Mouse (Mus musculus) inflammation-experienced regulatory T-cells, adult 6 months (primary cell): ENCODE data around the gene Car5b. TPM values are rescaled to one million over a fixed set of nuclear protein-coding genes. Genes with fewer than 3 reads are reported as not detected.

Source experiments
- ATAC-seq: one replicate; pipeline ENCODE4 v1.8.0; 2017
- polyA plus RNA-seq, 3 experiments: library from polyadenylated mRNA; unstranded; fragments of 100-300 nt; shearing (Covaris generic); gene quantifications; one replicate each; pipeline ENCODE4 v1.2.1; 2017

The Car5b gene
- 10 to 100 TPM in 1 of 3 experiments, 1 to 10 TPM in 2; 3.0 to 15.3 (median 3.4) TPM for polyA plus RNA-seq

DNA sequence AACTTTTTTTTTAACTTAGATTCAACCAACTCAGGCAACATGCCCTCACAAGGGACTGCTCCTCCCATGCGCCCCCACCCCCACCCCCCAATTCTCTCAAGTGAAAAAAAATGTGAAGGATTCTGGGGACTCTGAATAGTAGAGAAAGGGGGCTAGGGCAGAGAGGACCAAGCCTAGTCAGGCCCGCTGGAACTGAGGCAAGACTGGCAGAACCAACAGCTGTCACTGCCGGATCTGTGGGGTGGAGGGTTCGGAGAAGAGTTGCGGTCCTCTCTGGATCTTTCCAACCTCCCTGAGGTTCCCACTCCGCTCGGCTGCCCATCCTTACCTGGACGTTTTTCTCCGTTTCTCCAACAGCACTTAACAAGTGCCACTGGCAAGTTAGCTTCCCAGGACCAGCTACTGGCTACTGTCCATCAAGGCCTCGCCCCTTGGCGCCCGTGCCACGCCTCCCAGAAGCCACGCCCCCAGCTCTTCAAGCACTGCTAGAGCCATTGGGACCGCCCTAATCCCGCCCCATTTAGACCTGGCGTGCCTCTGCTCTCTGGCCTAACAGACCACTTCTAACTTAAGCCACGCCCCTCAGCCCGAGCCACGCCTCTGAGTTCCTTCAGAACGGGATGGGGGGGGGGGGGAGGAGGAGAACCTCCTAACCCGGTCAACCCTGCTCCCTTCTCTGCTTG lies at the start of gene Car5b:
TSS of gene Car5b (minus strand) at position 391 of the 683 bp plus-strand sequence.
- ATAC-seq, result peak; percentile 87

DNA sequence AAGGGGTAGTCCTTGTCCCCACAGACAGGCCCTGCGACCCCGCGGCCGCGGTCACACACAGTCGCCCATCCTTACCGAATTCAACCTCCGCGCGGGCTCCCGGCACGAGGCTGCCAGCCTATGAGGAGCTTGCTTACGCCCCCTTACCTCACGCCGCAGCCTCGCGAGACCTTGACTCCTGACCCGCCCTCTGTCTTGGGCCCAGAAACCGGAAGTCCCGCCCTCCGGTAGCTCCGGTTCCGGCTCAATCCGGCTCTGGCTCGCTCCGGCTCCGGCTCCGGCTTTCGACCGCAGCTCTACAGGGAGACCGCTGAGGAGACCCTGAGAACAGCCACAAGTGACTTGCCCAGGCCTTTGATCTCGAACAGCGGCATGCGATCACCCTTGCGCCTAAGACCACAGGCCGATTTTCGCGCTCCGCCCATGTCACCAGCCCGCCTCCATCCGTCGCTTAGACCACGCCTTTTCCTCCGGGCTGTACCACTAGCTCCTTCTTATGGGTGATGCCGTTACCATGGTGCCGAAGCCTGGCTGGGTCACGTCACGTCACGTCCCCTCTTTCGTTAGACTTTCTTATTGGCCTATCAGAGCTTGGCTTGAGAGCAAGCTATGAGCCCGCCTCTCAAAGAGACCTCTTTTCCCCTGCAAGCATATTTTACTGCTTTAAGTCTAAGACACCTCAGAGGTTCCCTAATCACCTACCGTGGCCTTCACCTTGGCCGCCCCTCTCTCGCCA lies 48.4 kb upstream of the Car5b start, which contains the start of gene Siah1b:
TSS of gene Siah1b (minus strand) at position 454 of the 736 bp plus-strand sequence.
- peak; percentile 94 for ATAC-seq

DNA sequence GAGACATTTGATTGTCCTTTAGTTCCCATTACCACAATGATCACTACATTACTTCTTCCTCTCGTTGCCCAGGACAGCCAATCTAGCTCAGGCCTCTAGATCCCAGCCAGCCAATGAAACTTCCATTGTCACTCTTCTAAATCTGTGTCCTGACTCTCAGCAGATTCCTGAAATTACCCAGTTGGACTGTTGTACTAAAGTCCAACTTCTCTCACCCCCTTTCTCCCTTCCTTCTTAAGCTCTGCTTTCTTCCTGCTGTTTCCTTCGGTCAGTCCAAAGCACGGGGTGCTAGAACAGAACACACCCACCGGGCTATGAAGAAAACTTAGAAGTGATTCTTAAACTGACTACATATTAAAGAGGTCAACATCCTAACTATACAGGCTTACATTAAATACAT lies 41.2 kb upstream of the Car5b start:
- ATAC-seq, result no peak

DNA sequence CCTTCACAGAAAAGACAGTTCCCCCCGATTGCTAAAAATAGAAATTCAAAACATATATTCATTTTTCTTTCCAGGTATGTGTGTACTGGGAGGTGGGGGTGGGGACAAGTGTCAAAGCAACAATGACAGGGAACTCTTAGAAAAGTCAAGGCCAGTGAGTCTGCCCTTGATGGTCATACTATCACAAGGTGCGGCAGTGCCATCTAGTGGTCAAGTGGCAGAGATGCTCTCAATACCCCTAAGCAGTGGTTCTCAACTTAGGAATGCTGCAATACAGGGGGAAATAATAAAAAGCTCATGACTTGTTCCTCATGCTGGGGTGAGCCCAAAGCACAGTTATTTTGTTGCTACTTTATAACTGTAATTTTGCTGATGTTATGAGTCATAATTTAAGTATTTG lies 38.4 kb upstream of the Car5b start:
- peak; percentile 90 for ATAC-seq

DNA sequence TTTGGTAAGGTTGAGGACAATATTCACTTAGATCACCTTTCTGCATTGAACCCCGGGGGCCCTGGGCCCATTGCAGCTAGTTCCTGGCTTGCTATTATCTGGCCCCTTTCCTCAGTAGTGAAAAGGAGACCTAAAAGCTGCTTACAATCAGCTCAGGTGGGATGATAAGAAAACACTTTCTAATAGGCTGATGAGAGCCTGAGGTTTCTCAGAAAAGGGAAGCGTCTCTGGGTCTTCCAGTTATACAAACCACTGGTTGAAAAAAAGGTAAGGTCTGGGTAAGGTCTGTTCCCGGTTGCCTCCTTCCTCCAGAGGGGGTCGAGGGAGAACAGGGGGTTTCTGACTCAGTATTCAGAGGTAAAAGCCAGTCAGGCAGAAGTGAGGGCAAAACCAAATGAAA lies 31.3 kb upstream of the Car5b start:
- ATAC-seq, result no peak

DNA sequence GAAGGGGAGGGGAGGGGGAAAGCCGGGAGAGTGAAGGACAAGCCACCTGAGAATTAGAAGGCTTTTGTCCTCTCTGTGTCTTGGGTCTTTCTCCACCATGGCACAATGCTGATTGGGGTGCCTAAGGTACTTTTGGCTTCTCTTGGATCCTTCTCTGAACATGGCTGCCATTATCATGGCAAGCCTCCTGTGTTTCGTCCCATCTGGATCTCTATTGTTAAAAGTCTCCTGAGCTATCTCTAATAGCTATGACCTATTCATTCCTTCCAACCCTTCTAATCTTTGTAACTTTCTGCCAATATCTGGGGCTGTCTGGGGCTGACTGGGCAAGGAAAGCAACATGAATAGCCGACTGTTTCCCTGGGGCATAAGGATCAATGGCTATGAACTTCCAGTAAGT lies 30.7 kb upstream of the Car5b start:
- ATAC-seq, result no peak

DNA sequence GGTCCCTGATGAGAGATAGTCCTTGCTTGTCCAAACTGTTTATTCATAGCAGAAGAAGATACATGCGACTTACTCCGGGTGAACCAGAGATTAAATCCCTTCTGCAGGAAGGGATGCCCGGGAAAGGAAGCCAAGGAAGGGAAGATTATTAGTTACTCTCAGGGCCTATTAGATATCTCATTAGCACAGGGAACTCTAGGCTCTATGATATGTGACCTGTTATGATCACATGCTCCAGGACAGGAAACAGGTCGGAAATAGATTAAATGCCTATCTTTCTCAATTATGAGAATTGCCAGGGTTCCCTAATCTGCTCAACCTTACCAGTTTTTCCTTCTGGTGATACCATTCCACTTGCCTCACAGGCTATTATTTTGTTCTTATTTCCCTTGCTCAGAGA lies 27.9 kb upstream of the Car5b start:
- no peak for ATAC-seq

GRCm38 (mm10) chrX:164046736-164047135 lies 18.9 kb upstream of the Car5b start:
- ATAC-seq, result no peak

DNA sequence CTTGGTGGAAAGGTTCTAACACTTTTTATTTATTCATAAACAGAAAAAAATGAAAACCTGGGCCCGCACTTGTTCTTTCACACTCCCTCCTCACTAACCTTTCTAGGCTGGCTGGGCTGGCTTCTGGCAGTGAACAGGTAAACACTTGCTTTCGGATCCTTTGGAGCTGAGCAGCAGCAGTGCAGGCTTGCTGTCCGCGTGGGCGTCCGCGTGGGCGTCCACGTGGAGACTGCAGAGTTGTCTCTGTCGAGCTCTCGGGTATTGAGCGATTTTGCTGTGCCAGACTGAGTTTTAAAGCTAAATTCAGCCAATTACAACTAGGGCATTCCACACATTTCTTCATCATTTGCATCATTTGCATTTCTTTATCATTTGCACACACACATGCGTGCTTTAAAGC lies 14.3 kb upstream of the Car5b start:
- ATAC-seq, result no peak

GRCm38 (mm10) chrX:164038882-164039281 lies 11.1 kb upstream of the Car5b start:
- no peak for ATAC-seq

DNA sequence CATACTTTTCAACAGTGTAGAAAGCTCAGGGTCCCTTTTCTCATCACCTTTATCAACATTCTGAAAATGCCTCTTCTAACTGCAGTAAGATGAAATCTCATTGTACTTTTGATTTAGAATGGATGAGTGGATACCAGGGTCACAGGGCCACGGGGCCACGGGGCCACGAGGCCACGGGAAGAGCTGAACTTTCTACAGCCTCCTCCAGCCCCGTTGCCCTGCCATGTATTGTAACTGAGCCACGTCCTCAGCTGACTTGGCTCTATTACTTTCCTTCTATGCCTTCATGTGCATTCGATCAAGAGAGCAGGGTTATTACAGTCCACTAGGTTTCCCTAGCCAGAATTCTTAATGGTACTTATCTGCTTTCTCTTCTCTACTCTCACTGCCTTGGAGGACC lies 8.1 kb upstream of the Car5b start:
- no peak for ATAC-seq

- no peak for ATAC-seq
These were observed 7.6 kb upstream of the Car5b start for GRCm38 (mm10) chrX:164035401-164035800.

- ATAC-seq, result no peak
These were observed 4.7 kb upstream of the Car5b start for GRCm38 (mm10) chrX:164032526-164032925.

DNA sequence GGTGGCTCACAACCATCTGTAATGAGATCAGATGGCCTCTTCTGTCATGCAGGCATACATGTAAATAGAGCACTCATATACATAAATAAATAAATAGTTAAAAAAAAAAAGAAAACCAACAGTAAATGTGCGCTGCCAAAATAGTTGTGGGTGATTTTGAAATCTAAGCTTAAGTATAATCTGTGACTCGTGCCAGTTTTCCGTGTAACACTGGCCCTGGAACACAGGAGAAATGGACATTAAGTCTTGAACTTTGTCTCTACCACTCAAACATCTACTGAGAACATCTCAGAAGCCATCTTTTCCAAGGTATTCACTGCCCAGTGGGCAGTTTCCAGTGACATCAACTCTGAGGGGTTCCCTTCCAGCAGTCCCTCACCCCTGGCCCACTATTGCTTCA lies 12.2 kb downstream of the Car5b start:
- no peak for ATAC-seq

GRCm38 (mm10) chrX:164014956-164015355 lies 12.8 kb downstream of the Car5b start:
- no peak for ATAC-seq

- ATAC-seq, result peak; percentile 91
These were observed 14.5 kb downstream of the Car5b start for GRCm38 (mm10) chrX:164013318-164013717.

DNA sequence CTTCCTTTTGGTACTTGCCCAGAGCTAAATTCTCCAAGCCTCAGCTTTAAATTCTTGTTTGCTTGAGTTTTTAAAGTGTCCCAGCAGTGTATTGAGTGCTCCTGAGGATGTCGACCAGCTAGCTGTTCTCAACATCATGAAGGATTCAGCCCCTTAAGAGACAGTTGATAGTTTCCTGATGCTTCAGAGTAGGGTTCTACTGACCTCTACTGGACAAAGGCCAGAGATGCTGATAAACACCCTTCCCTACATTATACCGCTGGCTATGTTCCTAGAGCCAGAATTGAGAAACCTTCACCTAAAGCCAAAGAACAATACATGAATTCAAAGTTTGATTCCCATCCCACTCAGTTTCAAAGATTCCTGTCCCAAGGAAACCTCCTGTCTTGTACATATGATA lies 23.0 kb downstream of the Car5b start:
- ATAC-seq, result peak; percentile 81

- peak; percentile 35 for ATAC-seq
These were observed 27.9 kb downstream of the Car5b start for GRCm38 (mm10) chrX:163999848-164000247.

DNA sequence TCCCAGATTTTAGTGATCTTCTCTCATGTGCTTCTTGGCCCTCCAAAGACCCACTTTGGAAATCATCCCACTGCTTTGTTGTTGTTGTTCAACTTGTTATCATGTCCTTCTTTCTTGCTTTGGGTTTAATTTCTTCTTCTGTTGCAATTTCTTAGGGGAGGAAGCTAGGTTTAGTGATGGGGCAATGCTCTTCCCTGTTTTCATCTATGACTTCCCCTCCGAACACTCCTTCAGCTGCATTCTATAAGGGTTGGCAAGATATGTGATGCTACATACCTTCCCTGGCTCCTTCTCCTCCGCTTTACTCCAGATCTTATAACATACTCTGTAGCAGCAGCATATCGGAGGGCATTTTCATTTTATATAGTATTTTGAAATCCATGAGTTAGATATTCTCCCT lies 31.0 kb downstream of the Car5b start:
- ATAC-seq, result no peak

DNA sequence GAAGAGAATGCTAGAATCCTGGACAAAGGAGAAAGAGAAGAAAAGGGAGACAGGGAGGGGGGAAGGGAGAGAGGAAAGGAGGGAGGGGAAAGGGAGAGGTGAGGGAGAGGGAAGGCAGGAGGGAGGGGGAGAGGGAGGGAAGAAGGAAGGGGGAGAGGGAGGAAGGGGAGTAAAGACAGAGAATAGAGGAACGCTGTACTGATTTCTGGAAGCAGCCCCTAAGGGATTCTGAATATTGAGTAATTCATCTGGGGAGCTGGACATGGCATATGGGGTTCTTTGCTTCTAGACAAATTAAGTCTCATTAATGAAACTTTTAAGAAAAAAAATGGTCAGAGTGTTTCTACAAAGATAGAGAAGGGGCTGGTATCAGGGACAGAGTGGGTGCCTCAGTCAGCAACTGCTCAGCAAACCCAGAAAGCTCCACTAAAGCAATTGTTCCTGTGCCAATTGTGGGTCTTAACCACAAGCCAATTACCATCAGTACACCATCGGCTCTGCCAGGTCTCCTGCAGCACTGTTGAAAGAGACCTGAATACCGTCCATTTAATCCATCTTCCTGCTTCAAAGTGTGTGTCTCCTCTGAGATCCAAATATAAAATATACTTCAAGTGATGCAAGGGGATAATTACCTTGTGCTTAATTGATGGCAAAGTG lies 40.0 kb downstream of the Car5b start:
- no peak for ATAC-seq

GRCm38 (mm10) chrX:163982129-163982528 lies 45.7 kb downstream of the Car5b start:
- ATAC-seq, result no peak

GRCm38 (mm10) chrX:163981500-163981899 lies 46.3 kb downstream of the Car5b start:
- no peak for ATAC-seq

DNA sequence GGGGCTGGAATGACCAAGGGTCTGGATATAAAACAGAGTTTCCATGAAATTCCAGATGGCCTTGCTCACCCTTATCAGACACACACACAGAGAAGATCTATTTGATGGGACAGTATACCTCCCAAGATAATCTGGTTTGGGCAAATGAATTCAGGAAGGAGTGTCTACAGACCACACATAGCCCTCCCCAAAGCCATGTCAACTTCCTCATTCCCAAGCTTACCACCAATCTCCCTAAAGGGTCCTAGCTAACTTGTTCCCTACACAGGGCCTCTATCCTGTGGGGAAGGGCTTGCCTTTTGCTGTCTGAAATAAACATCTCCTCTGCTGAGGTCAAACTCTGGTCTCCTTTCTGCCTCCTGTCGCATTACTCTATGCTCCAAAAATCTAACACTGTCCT lies 46.7 kb downstream of the Car5b start:
- no peak for ATAC-seq

GRCm38 (mm10) chrX:163958467-163958875 lies 69.3 kb downstream of the Car5b start, which contains the start of gene Zrsr2:
TSS of gene Zrsr2 (minus strand) at chrX:163958661.
- ATAC-seq, result peak; percentile 84
